Mouse (Mus musculus) limb, embryonic 14.5 days (tissue): Measurements from ENCODE around the gene Emc3. TPM values are rescaled to one million over a fixed set of nuclear protein-coding genes. Genes with fewer than 3 reads are reported as not detected.

Source experiments
- ATAC-seq: fragments of 200-750 bp; cut with Nextera tagmentation; 2 replicates; pipeline ENCODE4 v1.8.0; 2017; ENCODE audit warnings: low read depth, moderate number of reproducible peaks, moderate TSS enrichment; ENCODE audit not compliant: low FRiP score
- DNase-seq: peaks from one replicate; pipeline ENCODE4 v3.0.0-alpha.2; 2015; ENCODE audit warnings: low spot score
- H3K27ac ChIP-seq: fragments of 300-500 bp; sonication (generic); replicated peaks from 2 replicates; pipeline ENCODE4 v1.5.1; 2014; ENCODE audit warnings: low read depth, mild to moderate bottlenecking, low read length, moderate library complexity, mixed read lengths
- H3K27me3 ChIP-seq: fragments of 300-500 bp; sonication (generic); 2 replicates; pipeline ENCODE4 v1.6.1; 2014; ENCODE audit warnings: low read length, mixed read lengths; ENCODE audit not compliant: control insufficient read depth, insufficient read depth
- H3K36me3 ChIP-seq: fragments of 300-500 bp; sonication (generic); 2 replicates; pipeline ENCODE4 v1.6.1; 2014; ENCODE audit warnings: mild to moderate bottlenecking, low read length, moderate library complexity, mixed read lengths; ENCODE audit not compliant: control insufficient read depth, insufficient read depth
- H3K4me1 ChIP-seq: fragments of 300-500 bp; sonication (generic); 2 replicates; pipeline ENCODE4 v1.6.1; 2014; ENCODE audit warnings: antibody characterized with exemption, low read length, mixed read lengths; ENCODE audit not compliant: control insufficient read depth, insufficient read depth
- H3K4me2 ChIP-seq: fragments of 300-500 bp; sonication (generic); replicated peaks from 2 replicates; pipeline ENCODE4 v1.6.1; 2014; ENCODE audit warnings: low read depth, mild to moderate bottlenecking, low read length, moderate library complexity; ENCODE audit not compliant: severe bottlenecking
- H3K4me3 ChIP-seq: fragments of 300-500 bp; sonication (generic); replicated peaks from 2 replicates; pipeline ENCODE4 v1.5.1; 2014; ENCODE audit warnings: low read length
- H3K9ac ChIP-seq: fragments of 300-500 bp; sonication (generic); 2 replicates; pipeline ENCODE4 v1.6.1; 2014; ENCODE audit warnings: mild to moderate bottlenecking, low read depth, low read length, moderate library complexity; ENCODE audit not compliant: severe bottlenecking
- H3K9me3 ChIP-seq: fragments of 300-500 bp; sonication (generic); 2 replicates; pipeline ENCODE4 v1.6.1; 2016; ENCODE audit warnings: low read length; ENCODE audit not compliant: control insufficient read depth
- POLR2A ChIP-seq: fragments of 200-500 bp; IDR thresholded peaks from 2 replicates; pipeline ENCODE4 v1.8.0; 2012; ENCODE audit warnings: inconsistent platforms, mild to moderate bottlenecking, moderate library complexity, borderline replicate concordance; ENCODE audit not compliant: insufficient read depth, insufficient read length; ENCODE audit errors: extremely low read depth
- WGBS: fragments of 180-500 bp; shearing (Covaris S2); extraction: QIAGEN DNeasy Blood & Tissue Kit; methylation state at CpG from one replicate; pipeline ENCODE4 v1.1.7; 2014; 5-methylcytosine and 5-hydroxymethylcytosine counted together
- polyA plus RNA-seq, 2 experiments: library from polyadenylated mRNA; depleted of rRNA in 1 of 2; stranded (reverse) in 1 of 2; unstranded in 1 of 2; fragments of >200 nt; fragmentation: Nextera tagmentation in 1 of 2; extraction: Ambion mirVana in 1 of 2; gene quantifications; 2 replicates each; pipeline versions ENCODE4 v1.2.1 to v1.2.3; 2012 to 2014

Emc3 gene
- polyA plus RNA-seq, 2 experiments = 58.0 to 96.3 TPM

GRCm38 (mm10) chr6:113478906-113479305, 52.5 kb downstream of the Emc3 start:
- Histone ChIP-seq H3K4me1 (peaks cover 2% of the 10 kb centered on the region; the same call in 1 of the 2 replicates), H3K36me3 (no peaks in the 10 kb centered on the region), H3K4me3 (no peak overlapping the region), H3K9me3 (no peaks in the 10 kb centered on the region), H3K4me2 (no peak overlapping the region), H3K9ac (no peak overlapping the region), H3K27me3 (peaks cover 26% of the 10 kb centered on the region), H3K27ac (no peak overlapping the region)
- ATAC-seq (no peak), DNase-seq (no peak)
- WGBS = 84% methylated on average over 10 of the region's 10 CpGs
- TF ChIP-seq POLR2A = no peak

- no peak for TF ChIP-seq POLR2A
- Histone ChIP-seq H3K9ac (no peak overlapping the region), H3K27ac (no peak overlapping the region), H3K36me3 (no peaks in the 10 kb centered on the region), H3K27me3 (peaks cover 19% of the 10 kb centered on the region), H3K4me1 (no peaks in the 10 kb centered on the region), H3K9me3 (no peaks in the 10 kb centered on the region), H3K4me2 (no peak overlapping the region), H3K4me3 (no peak overlapping the region)
- DNase-seq = no peak
- ATAC-seq = no peak
- WGBS = 40% methylated on average over 7 of the region's 7 CpGs
Observed at GRCm38 (mm10) chr6:113477353-113477752, 54.1 kb downstream of the Emc3 start.

- WGBS = 81% methylated on average over 6 of the region's 6 CpGs
- ATAC-seq = no peak
- TF ChIP-seq POLR2A = no peak
- Histone ChIP-seq H3K9ac (no peak overlapping the region), H3K4me2 (no peak overlapping the region), H3K36me3 (no peaks in the 10 kb centered on the region), H3K4me1 (peaks cover 3% of the 10 kb centered on the region; the same call in 1 of the 2 replicates), H3K27ac (no peak overlapping the region), H3K4me3 (no peak overlapping the region), H3K9me3 (no peaks in the 10 kb centered on the region), H3K27me3 (peaks cover 11% of the 10 kb centered on the region)
- DNase-seq = no peak
Observed at GRCm38 (mm10) chr6:113473715-113474114, 57.7 kb downstream of the Emc3 start.

GRCm38 (mm10) chr6:113473246-113473645, 58.2 kb downstream of the Emc3 start:
- Histone ChIP-seq H3K4me2 (no peak overlapping the region), H3K27ac (no peak overlapping the region), H3K36me3 (no peaks in the 10 kb centered on the region), H3K9ac (no peak overlapping the region), H3K9me3 (no peaks in the 10 kb centered on the region), H3K27me3 (peaks cover 11% of the 10 kb centered on the region), H3K4me1 (peaks cover 3% of the 10 kb centered on the region; the same call in 1 of the 2 replicates), H3K4me3 (no peak overlapping the region)
- no peak for DNase-seq
- WGBS = 45% methylated on average over 2 of the region's 2 CpGs
- ATAC-seq = no peak
- TF ChIP-seq POLR2A = no peak

- H3K9ac ChIP-seq = no peak overlapping the region
- peak overlapping the region; percentile 30; the same call in 1 of the 2 replicates for H3K4me2 ChIP-seq
- H3K4me3 ChIP-seq = 0 out of 2 replicates have a peak overlapping the region, but pooled peaks have one; percentile 2
- ATAC-seq = no peak
- H3K4me1 ChIP-seq = peaks cover 3% of the 10 kb centered on the region; the same call in 1 of the 2 replicates
- no peak overlapping the region for H3K27ac ChIP-seq
- TF ChIP-seq POLR2A = no peak
- peaks cover 11% of the 10 kb centered on the region for H3K27me3 ChIP-seq
- no peaks in the 10 kb centered on the region for H3K9me3 ChIP-seq
- WGBS = 60% methylated on average over 10 of the region's 10 CpGs
- no peaks in the 10 kb centered on the region for H3K36me3 ChIP-seq
- no peak for DNase-seq
Observed at GRCm38 (mm10) chr6:113472061-113472460, 59.4 kb downstream of the Emc3 start.

- peaks cover 11% of the 10 kb centered on the region for H3K27me3 ChIP-seq
- 20% methylated on average over 12 of the region's 12 CpGs for WGBS
- peak within 1 kb of the TSS; percentile 2; the same call in 1 of the 2 replicates for H3K4me3 ChIP-seq
- no peak for ATAC-seq
- no peaks in the 10 kb centered on the region for H3K36me3 ChIP-seq
- peak within 1 kb of the TSS; percentile 50; the same call in 1 of the 2 replicates for H3K9ac ChIP-seq
- TF ChIP-seq POLR2A = no peak
- H3K9me3 ChIP-seq = no peaks in the 10 kb centered on the region
- H3K4me1 ChIP-seq = peaks cover 3% of the 10 kb centered on the region; the same call in 1 of the 2 replicates
- no peak within 1 kb of the TSS for H3K27ac ChIP-seq
- no peak for DNase-seq
- peak within 1 kb of the TSS; percentile 30 for H3K4me2 ChIP-seq
Observed at GRCm38 (mm10) chr6:113471297-113471936, 60.0 kb downstream of the Emc3 start, which contains the start of gene Il17rc. Gene Il17rc (plus strand): TSS chr6:113471427.
